Mouse (Mus musculus): ENCODE data around the gene Gm17657. TPM values are rescaled to one million over a fixed set of nuclear protein-coding genes. Genes with fewer than 3 reads are reported as not detected.

Gene Gm17657
- total and polyA plus RNA-seq, 2 experiments from 2014 or later, result not detected

GRCm38 (mm10) chr17:29569831-29570230, 20.4 kb upstream of the Gm17657 start:
- no peaks in the 10 kb centered on the region for H3K4me1 ChIP-seq (ENCODE audit: control insufficient read depth, insufficient read depth)
- DNase-seq (ENCODE audit: low spot score) (no peak), ATAC-seq (ENCODE audit: insufficient read depth, low read depth) (no peak)
- peaks cover 70% of the 10 kb centered on the region for H3K36me3 ChIP-seq (replicated peaks; ENCODE audit: control insufficient read depth, insufficient read depth, low read length)
- WGBS, result 88% methylated on average over 6 of the region's 6 CpGs
- no peak overlapping the region for H3K27ac ChIP-seq (ENCODE audit: low read depth)
- no peaks in the 10 kb centered on the region for H3K9me3 ChIP-seq (replicated peaks; ENCODE audit: control insufficient read depth, low read length)
- TF ChIP-seq EP300 (IDR thresholded peaks at IDR 0.05; ENCODE audit: low read depth) (no peak), CTCF (IDR thresholded peaks at IDR 0.05; ENCODE audit: low read depth) (no peak)
- H3K27me3 ChIP-seq (ENCODE audit: control insufficient read depth, insufficient read depth, low read length), result no peaks in the 10 kb centered on the region
- no peak overlapping the region for H3K4me2 ChIP-seq (ENCODE audit: low read depth, low read length)
- no peak overlapping the region for H3K4me3 ChIP-seq (ENCODE audit: low read depth, low read length)
- H3K9ac ChIP-seq (replicated peaks; ENCODE audit: low read depth, low read length), result no peak overlapping the region

- Histone ChIP-seq H3K27me3 (ENCODE audit: control insufficient read depth, insufficient read depth, low read length) (no peaks in the 10 kb centered on the region), H3K36me3 (replicated peaks; ENCODE audit: control insufficient read depth, insufficient read depth, low read length) (peaks cover 71% of the 10 kb centered on the region), H3K27ac (ENCODE audit: low read depth) (no peak overlapping the region), H3K4me3 (ENCODE audit: low read depth, low read length) (no peak overlapping the region), H3K9me3 (replicated peaks; ENCODE audit: control insufficient read depth, low read length) (no peaks in the 10 kb centered on the region), H3K4me1 (ENCODE audit: control insufficient read depth, insufficient read depth) (no peaks in the 10 kb centered on the region), H3K9ac (replicated peaks; ENCODE audit: low read depth, low read length) (no peak overlapping the region), H3K4me2 (ENCODE audit: low read depth, low read length) (no peak overlapping the region)
- WGBS, result 89% methylated on average over 15 of the region's 15 CpGs
- no peak for TF ChIP-seq EP300 (IDR thresholded peaks at IDR 0.05; ENCODE audit: low read depth)
- no peak for TF ChIP-seq CTCF (IDR thresholded peaks at IDR 0.05; ENCODE audit: low read depth)
- no peak for ATAC-seq (ENCODE audit: insufficient read depth, low read depth)
- no peak for DNase-seq (ENCODE audit: low spot score)
Observed at GRCm38 (mm10) chr17:29568435-29568834, 19.0 kb upstream of the Gm17657 start.

GRCm38 (mm10) chr17:29565521-29565920, 16.1 kb upstream of the Gm17657 start:
- H3K36me3 ChIP-seq (replicated peaks; ENCODE audit: control insufficient read depth, insufficient read depth, low read length), result peaks cover 48% of the 10 kb centered on the region
- no peak overlapping the region for H3K27ac ChIP-seq (ENCODE audit: low read depth)
- TF ChIP-seq EP300 (IDR thresholded peaks at IDR 0.05; ENCODE audit: low read depth) (no peak), CTCF (IDR thresholded peaks at IDR 0.05; ENCODE audit: low read depth) (no peak)
- no peaks in the 10 kb centered on the region for H3K4me1 ChIP-seq (ENCODE audit: control insufficient read depth, insufficient read depth)
- no peak for DNase-seq (ENCODE audit: low spot score)
- H3K4me2 ChIP-seq (ENCODE audit: low read depth, low read length), result no peak overlapping the region
- no peak overlapping the region for H3K9ac ChIP-seq (replicated peaks; ENCODE audit: low read depth, low read length)
- ATAC-seq (ENCODE audit: insufficient read depth, low read depth), result no peak
- no peaks in the 10 kb centered on the region for H3K9me3 ChIP-seq (replicated peaks; ENCODE audit: control insufficient read depth, low read length)
- whole genome bisulfite sequencing, result 97% methylated on average over 5 of the region's 5 CpGs
- no peak overlapping the region for H3K4me3 ChIP-seq (ENCODE audit: low read depth, low read length)
- H3K27me3 ChIP-seq (ENCODE audit: control insufficient read depth, insufficient read depth, low read length), result no peaks in the 10 kb centered on the region

- 0 out of 2 replicates have a peak, but pooled peaks cover 10% of the 10 kb centered on the region for H3K36me3 ChIP-seq (replicated peaks; ENCODE audit: control insufficient read depth, insufficient read depth, low read length)
- no peak overlapping the region for H3K27ac ChIP-seq (ENCODE audit: low read depth)
- H3K27me3 ChIP-seq (ENCODE audit: control insufficient read depth, insufficient read depth, low read length), result no peaks in the 10 kb centered on the region
- ATAC-seq (ENCODE audit: insufficient read depth, low read depth) (no peak), DNase-seq (ENCODE audit: low spot score) (no peak)
- no peaks in the 10 kb centered on the region for H3K9me3 ChIP-seq (replicated peaks; ENCODE audit: control insufficient read depth, low read length)
- no peak overlapping the region for H3K4me2 ChIP-seq (ENCODE audit: low read depth, low read length)
- WGBS, result 74% methylated on average over 5 of the region's 5 CpGs
- H3K4me3 ChIP-seq (ENCODE audit: low read depth, low read length), result no peak overlapping the region
- no peak overlapping the region for H3K9ac ChIP-seq (replicated peaks; ENCODE audit: low read depth, low read length)
- TF ChIP-seq CTCF (IDR thresholded peaks at IDR 0.05; ENCODE audit: low read depth) (no peak), EP300 (IDR thresholded peaks at IDR 0.05; ENCODE audit: low read depth) (no peak)
- H3K4me1 ChIP-seq (ENCODE audit: control insufficient read depth, insufficient read depth), result 0 out of 2 replicates have a peak, but pooled peaks cover 3% of the 10 kb centered on the region
Observed at GRCm38 (mm10) chr17:29558476-29558875, 9.0 kb upstream of the Gm17657 start.

GRCm38 (mm10) chr17:29556893-29557292, 7.5 kb upstream of the Gm17657 start:
- no peak for ATAC-seq (ENCODE audit: insufficient read depth, low read depth)
- 61% methylated on average over 7 of the region's 7 CpGs for WGBS

GRCm38 (mm10) chr17:29556456-29556855, 7.0 kb upstream of the Gm17657 start:
- Histone ChIP-seq H3K4me3 (ENCODE audit: low read depth, low read length) (no peak overlapping the region), H3K36me3 (replicated peaks; ENCODE audit: control insufficient read depth, insufficient read depth, low read length) (0 out of 2 replicates have a peak, but pooled peaks cover 4% of the 10 kb centered on the region), H3K9ac (replicated peaks; ENCODE audit: low read depth, low read length) (no peak overlapping the region), H3K27ac (ENCODE audit: low read depth) (no peak overlapping the region; the same call in 1 of the 2 replicates), H3K4me2 (ENCODE audit: low read depth, low read length) (no peak overlapping the region), H3K9me3 (replicated peaks; ENCODE audit: control insufficient read depth, low read length) (no peaks in the 10 kb centered on the region), H3K27me3 (ENCODE audit: control insufficient read depth, insufficient read depth, low read length) (no peaks in the 10 kb centered on the region), H3K4me1 (ENCODE audit: control insufficient read depth, insufficient read depth) (peaks cover 3% of the 10 kb centered on the region; the same call in 1 of the 2 replicates)
- 39% methylated on average over 10 of the region's 10 CpGs for WGBS
- TF ChIP-seq CTCF (IDR thresholded peaks at IDR 0.05; ENCODE audit: low read depth), result no peak
- TF ChIP-seq EP300 (IDR thresholded peaks at IDR 0.05; ENCODE audit: low read depth), result no peak
- DNase-seq (ENCODE audit: low spot score) (no peak), ATAC-seq (ENCODE audit: insufficient read depth, low read depth) (no peak)

More at GRCm38 (mm10) chr17:29556893-29557292, 7.5 kb upstream of the Gm17657 start:
- Histone ChIP-seq H3K27me3 (ENCODE audit: control insufficient read depth, insufficient read depth, low read length) (no peaks in the 10 kb centered on the region), H3K9me3 (replicated peaks; ENCODE audit: control insufficient read depth, low read length) (no peaks in the 10 kb centered on the region), H3K27ac (ENCODE audit: low read depth) (no peak overlapping the region; the same call in 1 of the 2 replicates), H3K4me2 (ENCODE audit: low read depth, low read length) (no peak overlapping the region), H3K4me3 (ENCODE audit: low read depth, low read length) (no peak overlapping the region), H3K4me1 (ENCODE audit: control insufficient read depth, insufficient read depth) (peaks cover 3% of the 10 kb centered on the region; the same call in 1 of the 2 replicates), H3K9ac (replicated peaks; ENCODE audit: low read depth, low read length) (no peak overlapping the region), H3K36me3 (replicated peaks; ENCODE audit: control insufficient read depth, insufficient read depth, low read length) (0 out of 2 replicates have a peak, but pooled peaks cover 4% of the 10 kb centered on the region)
- no peak for TF ChIP-seq EP300 (IDR thresholded peaks at IDR 0.05; ENCODE audit: low read depth)
- TF ChIP-seq CTCF (IDR thresholded peaks at IDR 0.05; ENCODE audit: low read depth), result no peak
- no peak for DNase-seq (ENCODE audit: low spot score)
